Mouse (Mus musculus): ENCODE measurements around the gene Grin2b.
"Not testable (repeated sequence)": the region's sequence is repeated elsewhere in the genome, so short reads cannot be mapped to it uniquely, and the experiment has no call there.

The Grin2b gene

DNA sequence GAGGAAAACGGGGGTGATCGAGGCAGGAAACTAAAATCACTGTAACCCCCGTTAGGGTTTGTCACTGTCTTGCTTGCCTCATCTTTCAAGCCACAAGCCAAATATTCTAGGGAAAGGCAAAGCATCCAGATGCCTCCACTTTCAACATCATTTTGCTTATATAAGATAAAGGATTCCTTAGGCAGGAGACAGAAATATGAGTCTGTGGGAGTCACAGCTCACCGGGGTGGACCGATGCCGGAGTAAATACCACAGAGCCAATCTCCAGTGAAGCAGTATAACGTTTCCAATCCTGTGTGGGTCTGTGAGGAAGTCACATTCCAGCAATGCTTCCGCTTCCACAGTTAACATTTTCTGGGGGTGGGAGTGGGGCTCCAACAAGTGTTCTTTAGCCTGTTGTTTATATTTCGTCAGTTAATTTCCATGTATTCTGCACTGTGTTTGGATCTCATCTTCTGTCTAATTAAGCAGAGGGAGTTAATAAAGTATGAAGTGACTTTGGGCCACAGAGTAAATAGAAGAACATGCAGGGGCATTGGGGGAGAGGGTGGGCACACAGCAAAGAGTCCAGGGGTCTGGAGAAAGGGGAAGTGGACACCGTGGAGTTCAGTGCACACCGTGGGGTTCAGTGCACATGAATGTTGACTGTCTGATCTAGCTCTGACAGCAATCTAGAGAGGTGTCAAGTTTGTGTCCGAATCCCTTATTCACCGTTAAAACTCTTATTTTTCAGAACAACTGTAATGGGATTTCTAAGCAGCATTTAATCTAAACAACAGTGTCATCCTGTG lies 374.9 kb downstream of the Grin2b start:
- no peak for DNase-seq (ENCODE audit: low spot score)

DNA sequence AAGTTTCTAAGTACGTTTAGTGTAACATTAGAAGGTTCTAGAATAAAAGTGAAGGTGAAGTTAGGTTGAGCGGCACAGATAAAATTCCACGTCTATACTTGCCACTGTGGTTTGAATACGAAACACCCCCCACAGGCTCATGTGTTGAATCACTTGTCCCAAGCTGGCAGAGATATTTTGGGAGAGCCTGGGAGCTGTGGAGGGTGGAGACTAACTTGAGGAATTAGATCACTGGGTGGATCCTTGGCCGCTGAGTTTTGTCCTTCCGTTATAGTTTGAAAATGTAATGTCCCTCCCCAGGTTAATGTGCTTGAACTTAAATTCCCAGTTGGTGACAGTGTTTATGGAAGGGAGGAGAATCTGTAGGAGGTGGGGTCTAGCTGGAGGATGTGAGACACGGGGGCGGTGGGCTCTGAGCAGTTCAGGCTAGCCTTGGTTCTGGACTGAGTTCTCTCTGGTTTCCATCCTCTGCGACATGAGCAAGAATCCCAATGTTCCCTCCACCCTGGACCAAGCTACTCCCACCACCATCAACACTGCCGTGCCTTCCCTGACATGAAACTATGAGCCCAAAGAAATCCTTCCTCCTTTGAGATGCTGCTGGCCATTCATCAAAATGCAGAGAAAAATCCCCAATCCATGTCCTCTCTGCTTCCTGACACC lies 375.8 kb downstream of the Grin2b start:
- no peak for DNase-seq (ENCODE audit: low spot score)

DNA sequence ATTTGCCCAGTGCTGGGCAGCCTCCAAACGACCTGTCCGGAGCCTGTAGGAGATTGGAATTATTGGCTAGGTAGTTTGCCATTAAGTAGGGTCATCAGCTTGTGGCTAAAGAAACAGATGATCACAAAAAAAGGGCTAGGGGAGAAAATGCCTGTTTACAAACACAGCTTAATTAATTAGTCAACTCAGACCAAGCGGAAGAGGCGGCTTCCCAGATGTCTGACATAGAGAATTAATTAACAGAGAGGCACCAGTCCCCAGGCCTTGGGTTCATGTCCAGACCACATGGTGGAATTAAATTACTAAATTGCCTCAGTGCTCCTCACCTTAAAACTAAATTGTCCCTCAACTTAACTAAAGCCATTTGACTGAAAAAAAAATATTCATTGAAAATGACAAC lies 376.4 kb downstream of the Grin2b start:
- DNase-seq (ENCODE audit: low spot score), result no peak

DNA sequence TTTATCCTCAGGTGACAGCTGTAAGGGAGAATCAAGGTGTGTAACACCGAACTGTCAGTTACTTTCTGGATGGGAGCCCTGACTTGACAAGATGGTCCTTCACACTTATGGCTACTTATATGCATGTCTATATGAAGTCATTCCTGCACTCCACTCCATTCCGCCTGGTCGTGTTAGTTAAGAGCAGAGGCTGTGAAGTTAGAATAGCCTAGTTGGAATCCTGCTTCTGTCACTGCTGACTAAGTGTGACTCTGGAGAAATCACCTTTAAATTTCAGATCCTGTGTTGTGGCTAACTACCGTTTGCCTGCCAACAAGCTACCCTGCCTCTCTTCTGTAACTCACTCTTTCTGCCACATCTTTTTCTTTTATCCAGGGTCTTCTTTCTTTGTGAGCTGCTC lies 381.9 kb downstream of the Grin2b start:
- DNase-seq (ENCODE audit: low spot score), result no peak

DNA sequence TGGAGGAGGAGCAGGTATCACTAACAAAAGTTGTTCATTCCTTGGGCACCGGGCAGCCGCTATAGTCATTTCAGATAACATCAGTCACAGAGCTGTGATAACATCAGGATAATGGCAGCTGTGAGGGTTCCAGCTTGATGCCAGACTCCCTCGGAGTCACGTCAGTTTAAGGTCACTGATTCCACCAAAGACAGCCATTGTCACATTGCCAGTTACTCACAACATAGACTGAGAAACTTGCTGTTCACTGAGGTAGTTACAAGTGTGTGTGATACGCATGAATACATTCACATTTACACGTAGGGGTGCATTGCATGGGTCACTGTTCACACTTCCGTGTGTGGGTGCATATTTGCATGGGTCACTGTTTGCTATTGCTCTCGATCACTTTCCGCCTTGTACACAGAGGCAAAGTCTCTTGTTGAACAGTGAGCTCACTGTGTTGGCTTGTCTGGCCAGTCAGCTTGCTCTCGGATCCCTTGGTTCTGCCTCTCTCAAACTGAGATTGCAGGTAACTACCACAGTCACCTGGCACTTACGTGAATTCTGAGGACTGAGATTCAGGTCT lies 383.6 kb downstream of the Grin2b start:
- DNase-seq (ENCODE audit: low spot score), result no peak

DNA sequence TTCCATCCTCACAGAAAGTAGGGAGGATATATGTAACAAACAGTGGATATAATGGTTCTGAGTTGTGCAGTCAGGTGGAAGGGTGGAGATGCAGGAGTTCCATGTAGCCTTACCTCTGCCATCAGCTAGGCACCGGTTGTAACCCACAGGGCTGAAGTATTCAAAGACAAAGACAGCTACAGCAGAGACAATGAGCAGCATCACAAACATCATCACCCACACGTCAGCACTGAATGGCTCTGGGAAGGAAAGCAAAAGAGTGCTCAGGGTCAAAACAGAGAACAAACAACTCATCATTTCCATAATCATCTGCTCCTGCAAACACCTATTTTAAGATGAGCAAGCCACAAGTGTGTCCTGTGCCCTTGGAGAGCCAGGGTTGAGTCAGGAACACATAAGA lies 398.6 kb downstream of the Grin2b start:
- no peak for DNase-seq (ENCODE audit: low spot score)

DNA sequence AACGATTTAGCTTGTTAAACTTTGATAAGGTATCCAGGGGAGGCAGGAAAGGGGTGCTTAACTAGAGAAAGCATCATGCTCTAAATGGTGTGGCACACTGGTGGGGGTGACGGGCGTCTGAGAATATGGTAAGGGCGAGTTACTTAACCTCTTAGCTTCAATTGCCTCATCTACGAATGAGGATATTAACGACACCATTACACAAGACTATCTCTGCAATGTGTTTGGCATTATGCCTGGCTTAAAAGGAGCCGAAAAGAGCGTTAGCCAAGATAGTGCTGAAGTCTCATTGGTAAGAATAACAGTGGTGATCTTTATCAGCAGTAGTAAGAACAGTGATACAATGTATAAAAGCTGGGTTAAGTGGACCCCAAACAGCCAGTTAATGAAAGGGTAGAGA lies 405.7 kb downstream of the Grin2b start:
- no peak for DNase-seq (ENCODE audit: low spot score)

DNA sequence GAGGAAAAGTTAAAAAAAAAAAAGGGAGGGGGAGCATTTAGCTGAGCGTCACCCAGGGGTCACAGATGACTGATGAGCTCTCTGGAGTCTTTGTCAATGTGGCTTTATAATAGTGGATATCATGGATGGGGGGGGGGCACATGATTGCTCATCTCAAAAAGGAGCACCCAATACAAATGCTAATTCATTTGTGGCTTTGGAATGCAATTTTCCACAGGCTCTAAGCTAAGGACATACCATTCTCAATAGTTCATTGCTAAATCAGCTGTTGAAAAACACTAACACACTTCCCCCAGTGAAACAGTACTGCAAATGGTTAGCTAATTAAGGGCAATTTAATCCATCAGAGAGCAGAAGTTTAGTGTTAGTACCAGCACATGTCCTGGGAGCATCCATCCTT lies 414.6 kb downstream of the Grin2b start:
- DNase-seq (ENCODE audit: low spot score), result no peak

DNA sequence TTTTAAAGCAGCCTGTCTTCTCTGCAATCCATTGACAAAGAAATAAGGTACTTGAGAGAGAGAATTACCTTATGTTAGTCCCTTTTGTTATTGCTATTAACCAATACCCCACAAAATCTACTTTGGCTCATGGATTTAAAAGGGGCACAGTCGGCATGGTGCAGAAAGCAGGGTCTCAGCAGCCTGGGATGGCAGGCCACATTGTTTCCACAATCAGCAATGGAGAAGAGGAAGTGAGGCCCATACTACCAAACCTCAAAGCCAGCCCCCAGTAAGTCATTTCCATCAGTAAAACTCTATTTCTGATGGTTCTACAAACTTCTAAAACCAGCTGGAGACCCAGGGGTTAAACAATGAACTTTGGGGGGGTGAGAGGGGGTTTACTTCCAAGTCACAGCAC lies 417.2 kb downstream of the Grin2b start:
- no peak for DNase-seq (ENCODE audit: low spot score)

DNA sequence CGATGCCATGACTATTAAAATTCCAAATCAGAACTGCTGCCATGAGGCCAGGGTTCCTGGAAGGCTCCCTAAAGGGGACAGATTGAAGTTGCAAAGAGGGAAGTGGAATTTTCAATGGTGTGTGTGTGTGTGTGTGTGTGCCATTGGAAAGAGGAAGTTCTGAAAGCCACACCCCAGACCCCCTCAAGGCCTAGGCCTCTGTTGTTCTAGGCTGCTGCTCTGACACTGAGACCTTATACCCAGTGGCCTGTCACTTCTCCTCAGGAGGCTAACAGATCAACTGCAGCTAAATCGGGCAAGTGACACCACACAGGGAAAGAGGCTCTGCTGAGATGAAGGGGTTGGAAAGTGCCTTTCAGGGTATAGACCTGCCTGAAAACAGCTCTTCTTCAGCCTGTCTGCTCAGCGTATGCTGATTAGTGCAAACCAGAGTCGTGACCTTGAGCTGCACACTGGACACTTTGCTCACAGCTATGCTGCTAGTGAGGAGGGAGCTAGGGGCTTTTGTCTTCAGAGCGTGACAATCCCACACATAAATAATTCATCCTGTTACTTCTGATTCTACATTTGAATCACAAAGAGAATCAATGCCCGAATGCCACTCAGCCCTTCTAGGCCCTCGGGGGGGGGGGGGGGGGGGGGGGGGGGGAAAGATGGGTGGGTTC lies 424.8 kb downstream of the Grin2b start:
- DNase-seq (ENCODE audit: low spot score), result no peak

DNA sequence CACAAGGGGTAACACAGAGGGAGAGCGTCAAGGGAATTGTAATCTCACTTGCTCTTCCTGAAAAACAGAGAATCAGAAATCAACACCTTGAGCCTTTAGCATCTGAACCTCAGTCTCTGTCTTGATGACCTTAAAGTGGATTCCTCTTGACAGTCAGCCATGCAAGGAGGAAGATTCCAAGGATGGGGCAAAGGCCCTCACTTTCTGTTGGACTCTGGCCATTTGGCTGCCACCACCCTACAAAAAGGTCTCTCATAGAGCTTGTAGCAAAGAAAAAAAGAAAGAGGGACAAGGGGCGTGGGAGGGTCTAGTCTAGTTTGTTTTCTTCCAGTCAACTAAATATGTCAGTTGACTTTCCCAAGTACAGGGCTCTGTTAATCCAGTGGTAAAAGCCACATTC lies 427.7 kb downstream of the Grin2b start:
- no peak for DNase-seq (ENCODE audit: low spot score)

DNA sequence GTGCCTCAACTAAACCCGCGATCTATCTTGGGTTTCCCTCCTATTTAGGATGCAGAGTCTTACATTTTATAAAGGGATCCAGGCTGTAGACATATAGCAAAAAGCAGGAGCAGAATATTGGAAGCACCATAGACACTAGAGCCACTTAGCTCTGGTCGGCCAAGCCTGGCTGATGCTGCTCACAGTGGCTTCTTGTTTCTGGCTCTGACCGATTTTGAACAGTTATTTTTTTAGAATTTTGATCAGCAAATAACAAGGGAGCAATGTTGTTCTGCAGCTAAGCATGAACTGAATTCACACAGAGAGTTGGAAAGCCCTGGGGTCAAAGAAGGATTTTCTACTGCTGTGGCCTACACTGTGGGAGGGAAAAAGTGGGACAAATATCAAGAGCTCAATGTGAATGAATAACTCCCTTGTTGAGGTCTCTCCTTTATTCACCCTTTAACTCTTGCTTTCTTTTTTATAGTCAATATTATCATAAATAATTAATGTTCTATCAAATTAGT lies 439.0 kb downstream of the Grin2b start:
- DNase-seq (ENCODE audit: low spot score), result no peak

DNA sequence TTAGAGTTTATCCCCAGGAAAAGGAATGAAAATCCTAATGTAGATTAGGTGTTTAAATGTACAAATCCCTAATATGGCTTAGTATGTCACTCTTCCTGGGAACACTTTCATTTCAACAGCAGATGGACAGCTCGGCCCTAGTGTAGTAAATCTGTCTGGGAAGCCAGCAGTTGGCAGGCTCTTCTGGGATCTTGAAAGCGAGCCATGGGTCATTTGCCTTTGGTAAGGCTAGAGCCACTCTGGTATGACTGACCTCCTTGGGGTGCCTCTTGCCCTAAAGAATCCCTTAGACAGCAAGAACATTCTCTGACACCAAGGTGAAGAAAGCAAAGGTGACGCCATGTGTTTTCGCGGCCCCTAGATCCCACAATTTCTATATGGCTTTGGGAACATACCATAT lies 446.2 kb downstream of the Grin2b start:
- DNase-seq (ENCODE audit: low spot score), result no peak

DNA sequence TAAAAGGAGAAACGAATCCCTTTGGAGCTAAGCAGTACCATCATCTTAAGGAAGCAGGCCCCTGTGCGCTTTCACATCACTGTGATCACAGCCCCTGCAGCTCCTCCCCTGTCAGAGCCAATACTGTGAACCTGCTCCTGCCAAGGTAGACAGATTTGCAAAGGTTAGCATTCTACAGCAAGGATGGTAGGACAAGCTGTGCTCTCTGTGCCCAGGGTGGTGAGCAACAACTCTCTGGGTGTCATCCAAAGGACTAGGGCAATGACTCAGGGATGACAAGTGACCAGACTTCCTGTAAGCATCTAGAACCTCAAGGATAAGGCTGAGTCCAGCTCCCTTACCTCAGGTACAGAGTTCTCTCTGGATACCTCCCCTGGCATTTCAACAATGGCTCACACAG lies 451.6 kb downstream of the Grin2b start:
- no peak for DNase-seq (ENCODE audit: low spot score)

DNA sequence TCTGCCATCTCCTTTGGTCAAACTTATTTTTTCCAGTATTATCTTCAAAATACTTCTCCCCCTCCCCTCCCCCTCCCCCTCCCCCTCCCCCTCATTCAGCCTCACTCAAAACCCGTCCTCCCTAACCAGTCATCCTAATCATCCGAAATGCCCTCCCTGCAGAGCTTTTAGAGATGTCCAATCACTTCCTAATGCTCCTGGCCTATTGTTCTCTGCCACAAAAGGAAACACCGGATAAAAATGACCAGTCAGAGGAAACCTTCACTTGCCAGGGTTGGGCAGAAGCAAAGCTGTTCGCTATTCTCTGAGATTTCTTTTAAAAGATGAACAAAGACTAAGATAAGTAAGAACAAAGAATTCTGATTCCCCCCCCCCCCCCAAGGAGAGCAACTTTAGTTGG lies 458.4 kb downstream of the Grin2b start:
- no peak for DNase-seq (ENCODE audit: low spot score)

DNA sequence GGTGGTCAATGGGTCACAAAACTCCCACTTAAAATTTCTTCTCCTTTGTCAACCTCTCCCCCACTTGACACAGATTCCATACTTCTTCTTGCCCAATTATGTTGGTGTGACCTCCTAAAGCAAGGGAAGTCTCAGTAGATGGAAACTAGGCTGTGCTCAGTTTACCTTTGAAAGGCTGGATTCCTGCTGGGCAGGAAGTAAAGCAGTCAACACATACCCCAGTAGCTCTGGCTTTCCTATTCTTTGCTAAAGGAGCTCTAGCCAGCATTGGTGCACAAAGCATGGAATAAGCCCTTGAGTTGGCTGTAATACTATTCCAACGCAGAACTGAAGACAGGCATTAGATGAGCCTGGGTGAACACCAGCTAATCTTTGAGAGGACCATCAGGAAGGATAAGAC lies 459.1 kb downstream of the Grin2b start:
- no peak for DNase-seq (ENCODE audit: low spot score)

DNA sequence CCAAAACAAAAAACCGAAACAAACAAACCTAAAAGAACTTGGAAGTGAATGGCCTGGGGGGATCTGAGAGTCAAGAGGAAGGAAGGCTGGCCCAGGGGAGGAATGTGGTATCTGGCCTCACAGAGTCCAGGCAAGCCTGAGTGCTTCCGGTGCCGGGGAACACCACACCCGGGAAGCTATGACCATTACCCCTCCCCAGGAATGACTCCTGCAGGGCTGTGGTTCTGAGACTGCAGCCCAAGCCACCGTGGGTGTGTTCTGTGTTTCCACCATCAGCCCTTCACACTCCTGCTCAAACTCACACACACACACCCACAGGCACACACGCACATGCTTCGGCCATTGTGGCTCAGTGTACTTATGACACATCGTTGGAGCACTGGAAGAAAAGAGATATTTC lies 459.6 kb downstream of the Grin2b start:
- DNase-seq (ENCODE audit: low spot score), result no peak

DNA sequence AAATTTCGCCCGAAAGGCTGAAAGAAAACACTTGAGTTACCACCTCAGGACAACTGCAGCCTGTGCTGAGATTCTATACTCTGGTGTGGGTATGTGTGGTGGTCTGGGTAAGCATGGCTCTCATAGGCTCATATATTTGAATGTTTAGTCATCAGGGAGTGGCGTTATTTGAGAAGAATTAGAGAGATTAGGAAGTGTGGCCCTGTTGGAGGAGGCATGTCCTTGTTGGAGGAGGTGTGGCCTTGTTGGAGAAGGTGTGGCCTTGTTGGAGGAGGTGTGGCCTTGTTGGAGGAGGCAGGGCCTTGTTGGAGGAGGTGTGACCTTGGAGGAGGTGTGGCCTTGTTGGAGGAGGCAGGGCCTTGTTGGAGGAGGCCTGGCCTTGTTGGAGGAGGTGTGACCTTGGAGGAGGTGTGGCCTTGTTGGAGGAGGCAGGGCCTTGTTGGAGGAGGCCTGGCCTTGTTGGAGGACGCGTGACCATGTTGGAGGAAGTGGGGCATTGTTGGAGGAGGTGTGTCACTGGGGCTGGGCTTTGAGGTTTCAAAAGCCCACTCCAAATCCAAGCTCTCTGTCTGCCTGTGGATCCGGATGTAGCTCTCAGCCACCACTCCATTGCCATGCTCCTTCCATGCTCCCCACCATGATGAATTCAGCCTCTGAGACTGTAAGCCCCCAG lies 466.3 kb downstream of the Grin2b start:
- DNase-seq (ENCODE audit: low spot score), result not testable (repeated sequence)

DNA sequence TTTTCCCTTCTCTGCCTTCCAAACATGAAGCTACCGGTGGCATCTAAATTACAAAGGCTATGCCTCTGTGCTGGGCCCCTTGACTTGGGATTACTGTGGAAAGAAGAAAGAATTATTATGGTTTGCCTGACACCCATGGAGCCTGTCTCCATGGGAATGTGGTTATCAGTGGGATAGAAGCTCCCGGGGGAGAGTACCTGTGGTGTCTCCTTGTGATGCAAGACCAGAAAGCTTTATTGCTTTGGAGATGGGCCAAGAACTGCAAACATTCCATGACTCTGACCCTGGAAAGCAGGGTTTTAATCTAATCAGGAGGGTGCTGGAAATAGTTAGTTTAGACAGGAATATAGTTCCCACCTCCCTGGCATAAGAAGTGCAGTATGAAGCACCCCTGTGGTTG lies 469.7 kb downstream of the Grin2b start:
- DNase-seq (ENCODE audit: low spot score), result no peak

DNA sequence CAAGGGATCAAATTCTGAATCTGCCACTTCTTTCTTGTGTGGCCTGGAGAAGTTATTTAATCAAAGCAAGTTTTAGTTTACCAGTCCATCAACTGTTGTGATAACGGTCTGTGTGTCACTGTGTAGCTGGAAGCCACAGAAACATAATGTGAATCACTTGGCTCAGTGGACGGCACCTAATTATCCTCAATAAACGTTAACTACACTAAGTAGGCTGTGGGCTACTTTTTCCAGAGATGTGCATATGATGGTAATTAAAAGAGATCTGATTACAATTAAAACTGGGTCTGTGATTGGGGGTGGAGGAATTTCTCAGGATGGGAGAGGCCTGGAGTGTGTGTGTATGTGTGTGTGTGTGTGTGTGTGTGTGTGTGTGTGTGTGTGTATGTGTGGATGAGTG lies 471.9 kb downstream of the Grin2b start:
- no peak for DNase-seq (ENCODE audit: low spot score)

DNA sequence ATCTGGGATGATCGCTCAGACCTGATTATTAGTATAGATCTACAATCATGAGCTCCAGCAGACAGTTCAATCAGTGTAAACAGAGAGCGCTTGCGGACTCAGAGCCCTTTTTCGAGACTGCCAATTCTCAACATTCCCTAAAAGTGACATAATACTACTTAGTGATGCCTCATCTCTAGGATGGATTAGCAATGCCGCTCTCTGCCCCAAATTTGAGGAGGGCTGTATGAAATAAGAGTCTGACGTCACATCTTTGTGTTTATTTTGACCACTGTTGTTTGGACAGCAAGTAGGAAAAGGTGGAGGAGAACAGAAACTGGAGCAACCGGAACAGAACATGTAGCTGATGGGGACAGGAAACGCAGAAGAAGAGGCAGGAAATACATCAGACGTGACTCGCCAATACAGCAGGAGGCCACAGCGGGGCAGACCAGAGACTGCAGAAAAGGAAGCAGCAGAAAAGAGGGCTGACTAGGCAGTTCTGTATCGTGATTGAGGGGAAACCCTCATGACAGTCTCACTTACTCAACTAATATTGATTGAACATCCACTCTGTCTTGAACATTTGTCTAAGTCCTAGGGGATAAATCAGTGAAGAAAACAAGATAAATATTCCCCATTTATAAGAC lies 472.5 kb downstream of the Grin2b start:
- no peak for DNase-seq (ENCODE audit: low spot score)

DNA sequence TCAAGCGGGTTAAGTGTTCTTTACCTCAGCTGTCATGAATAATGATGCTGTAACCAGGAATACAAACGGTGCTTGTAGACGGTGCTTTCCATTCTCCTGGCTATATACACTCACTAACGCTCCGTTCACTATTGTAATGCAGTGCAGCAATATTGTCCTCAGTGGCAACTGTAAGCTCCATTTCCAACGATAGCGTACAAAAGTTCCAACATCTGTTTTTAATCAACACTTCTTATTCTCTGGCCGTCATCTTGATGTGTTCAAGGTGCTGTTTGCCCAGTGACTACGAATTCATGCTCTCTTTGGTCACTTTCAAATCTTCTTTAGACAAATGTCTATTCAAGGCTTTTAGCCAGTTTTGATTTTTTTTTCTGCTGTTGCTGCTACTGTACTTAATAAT lies 480.8 kb downstream of the Grin2b start:
- DNase-seq (ENCODE audit: low spot score), result no peak

Measured in left cerebral cortex, adult 11 months (tissue).